ENCODE assay signal across 8 mouse cellular contexts in genomic region chr9:76024277-76025246, GRCm38 (mm10). TPM values are rescaled to one million over a fixed set of nuclear protein-coding genes. Genes with fewer than 3 reads are reported as not detected.
DNase-seq lines count a peak whose midpoint lies in the region; ATAC-seq lines count a peak whose summit lies in the region.

No protein-coding gene starts in this region.

- no peak overlapping the region for H3K4me3 ChIP-seq in kidney, embryonic 14.5 days (ENCODE audit: low read length)
- no peak overlapping the region for H3K4me3 ChIP-seq in limb, embryonic 11.5 days (ENCODE audit: low read depth, low read length)

- WGBS in kidney, embryonic 14.5 days, result 32% methylated on average over 5 of the region's 5 CpGs
- WGBS in limb, embryonic 11.5 days, result 48% methylated on average over 5 of the region's 5 CpGs

- DNase-seq in kidney, postnatal 25 days, result no peak
- DNase-seq in NIH3T3 (ENCODE audit: low read depth), result peak; percentile 72
- peak; percentile 80 for DNase-seq in fibroblast of lung, adult 2 months (ENCODE audit: low read depth)
- no peak for DNase-seq in limb, embryonic 11.5 days (ENCODE audit: low spot score)
- DNase-seq in splenic B cell, adult 2 months (ENCODE audit: low read depth, low spot score), result peak; percentile 11
- no peak for DNase-seq in T-cell, adult 2 months (ENCODE audit: low spot score)

- H3K36me3 ChIP-seq in kidney, embryonic 14.5 days (ENCODE audit: control insufficient read depth, insufficient read depth, low read length), result no peaks in the 10 kb centered on the region
- no peaks in the 10 kb centered on the region for H3K36me3 ChIP-seq in limb, embryonic 11.5 days (ENCODE audit: control insufficient read depth, insufficient read depth, low read length)
- H3K36me3 ChIP-seq in splenic B cell, adult 2 months (ENCODE audit: control insufficient read depth, insufficient read depth, low read length, poor library complexity, severe bottlenecking), result no peaks in the 10 kb centered on the region

- H3K9ac ChIP-seq in kidney, embryonic 14.5 days (ENCODE audit: low read depth, low read length), result no peak overlapping the region
- H3K9ac ChIP-seq in limb, embryonic 11.5 days (ENCODE audit: low read length), result no peak overlapping the region

- H3K9me3 ChIP-seq in kidney, embryonic 14.5 days (ENCODE audit: control insufficient read depth, low read length), result no peaks in the 10 kb centered on the region
- H3K9me3 ChIP-seq in limb, embryonic 11.5 days (ENCODE audit: control insufficient read depth, low read length), result no peaks in the 10 kb centered on the region

- ATAC-seq in kidney, embryonic 14.5 days (ENCODE audit: low FRiP score, low TSS enrichment), result 0 out of 2 replicates have a peak, but pooled peaks have one; percentile 43
- no peak for ATAC-seq in limb, embryonic 11.5 days (ENCODE audit: insufficient number of reproducible peaks, low FRiP score, low TSS enrichment, low read depth)
- no peak for ATAC-seq in monocyte, adult 5-6 weeks (replicated peaks; ENCODE audit: insufficient number of reproducible peaks, low FRiP score, low TSS enrichment, poor library complexity, severe bottlenecking)

- H3K4me2 ChIP-seq in kidney, embryonic 14.5 days (replicated peaks; ENCODE audit: low read depth, low read length), result no peak overlapping the region
- no peak overlapping the region for H3K4me2 ChIP-seq in limb, embryonic 11.5 days (ENCODE audit: low read depth, severe bottlenecking)

- no peaks in the 10 kb centered on the region for H3K27me3 ChIP-seq in kidney, embryonic 14.5 days (ENCODE audit: control insufficient read depth, insufficient read depth, low read length)
- H3K27me3 ChIP-seq in limb, embryonic 11.5 days (ENCODE audit: control insufficient read depth, insufficient read depth, low read length), result no peaks in the 10 kb centered on the region
- H3K27me3 ChIP-seq in splenic B cell, adult 2 months (ENCODE audit: control insufficient read depth, insufficient read depth, low read length, poor library complexity, severe bottlenecking), result no peaks in the 10 kb centered on the region

- peaks cover 5% of the 10 kb centered on the region; the same call in 1 of the 2 replicates for H3K4me1 ChIP-seq in kidney, embryonic 14.5 days (ENCODE audit: control insufficient read depth, insufficient read depth, low read length)
- peaks cover 6% of the 10 kb centered on the region for H3K4me1 ChIP-seq in limb, embryonic 11.5 days (ENCODE audit: control insufficient read depth, insufficient read depth, low read length)

- H3K27ac ChIP-seq in kidney, embryonic 14.5 days (ENCODE audit: low read depth, low read length), result no peak overlapping the region
- H3K27ac ChIP-seq in limb, embryonic 11.5 days (replicated peaks; ENCODE audit: low read depth, low read length), result peak overlapping the region; percentile 67

RNA-seq across cellular contexts. Expression of gene Hmgcll1, which starts 9.9 kb away (rescaled TPM):
- 2.3 and 3.6 TPM in 2 replicates for polyA plus RNA-seq in kidney, embryonic 14.5 days (2014; fragmentation: Nextera tagmentation; extraction: Ambion mirVana)
- polyA plus RNA-seq in limb, embryonic 11.5 days (2014; fragmentation: Nextera tagmentation; extraction: Ambion mirVana), result 5.8 and 7.0 TPM in 2 replicates
- total RNA-seq in monocyte, adult 5-6 weeks (2017), result not detected in 3 replicates

Comparison
In these comparisons a context has a peak if more than half of its experiments do, and no peak if none do; other contexts are left out.
1. DNase-seq: peak in NIH3T3 (single experiment), fibroblast of lung, adult 2 months (single experiment) and splenic B cell, adult 2 months (single experiment); none in kidney, postnatal 25 days (0 of 2), limb, embryonic 11.5 days (single experiment) and T-cell, adult 2 months (single experiment).